Mouse (Mus musculus) stomach, embryonic 15.5 days (tissue): Measurements from ENCODE around the gene Csnk1g2. TPM values are rescaled to one million over a fixed set of nuclear protein-coding genes. Genes with fewer than 3 reads are reported as not detected.
A peak's percentile ranks its signal among the peaks of the same experiment; 100 is the strongest.

Source experiments
- ATAC-seq: fragments of 200-750 bp; cut with Nextera tagmentation; 2 replicates; pipeline ENCODE4 v1.8.0; 2017; ENCODE audit warnings: low read depth, moderate number of reproducible peaks, moderate TSS enrichment; ENCODE audit not compliant: insufficient read depth, low FRiP score
- H3K27ac ChIP-seq: fragments of 300-500 bp; sonication (generic); 2 replicates; pipeline ENCODE4 v1.5.1; 2015; ENCODE audit warnings: mild to moderate bottlenecking, inconsistent platforms
- H3K27me3 ChIP-seq: fragments of 300-500 bp; sonication (generic); replicated peaks from 2 replicates; pipeline ENCODE4 v1.6.1; 2015; ENCODE audit warnings: inconsistent platforms
- H3K36me3 ChIP-seq: fragments of 300-500 bp; sonication (generic); 2 replicates; pipeline ENCODE4 v1.6.1; 2015; ENCODE audit warnings: inconsistent platforms
- H3K4me1 ChIP-seq: fragments of 300-500 bp; sonication (generic); 2 replicates; pipeline ENCODE4 v1.6.1; 2015; ENCODE audit warnings: inconsistent platforms
- H3K4me2 ChIP-seq: fragments of 300-500 bp; sonication (generic); 2 replicates; pipeline ENCODE4 v1.6.1; 2015; ENCODE audit warnings: mild to moderate bottlenecking, inconsistent platforms
- H3K4me3 ChIP-seq: fragments of 300-500 bp; sonication (generic); replicated peaks from 2 replicates; pipeline ENCODE4 v1.5.1; 2015; ENCODE audit warnings: inconsistent platforms
- H3K9ac ChIP-seq: fragments of 300-500 bp; sonication (generic); 2 replicates; pipeline ENCODE4 v1.6.1; 2015; ENCODE audit warnings: inconsistent platforms
- H3K9me3 ChIP-seq: fragments of 300-500 bp; sonication (generic); 2 replicates; pipeline ENCODE4 v1.6.1; 2016; ENCODE audit warnings: inconsistent platforms
- WGBS: fragments of 180-500 bp; shearing (Covaris S2); methylation state at CpG from one replicate; pipeline ENCODE4 v1.1.7; 2015; 5-methylcytosine and 5-hydroxymethylcytosine counted together
- polyA plus RNA-seq: library from polyadenylated mRNA; unstranded; fragments of >200 nt; fragmentation: Nextera tagmentation; extraction: Ambion mirVana; gene quantifications from 2 replicates; pipeline ENCODE4 v1.2.1, GENCODE M21; 2015

Csnk1g2 gene
- polyA plus RNA-seq, 1 experiment from 2014 or later = 134 TPM

- H3K9ac ChIP-seq = no peak overlapping the region
- no peak overlapping the region for H3K4me2 ChIP-seq
- WGBS = 92% methylated on average over 4 of the region's 4 CpGs
- peaks cover 50% of the 10 kb centered on the region for H3K36me3 ChIP-seq
- no peak overlapping the region for H3K27ac ChIP-seq
- no peaks in the 10 kb centered on the region for H3K27me3 ChIP-seq
- no peak for ATAC-seq
- H3K4me1 ChIP-seq = peaks cover 41% of the 10 kb centered on the region
- H3K4me3 ChIP-seq = no peak overlapping the region
- no peaks in the 10 kb centered on the region for H3K9me3 ChIP-seq
These were observed 48.6 kb downstream of the Csnk1g2 start for GRCm38 (mm10) chr10:80671251-80671650.

DNA sequence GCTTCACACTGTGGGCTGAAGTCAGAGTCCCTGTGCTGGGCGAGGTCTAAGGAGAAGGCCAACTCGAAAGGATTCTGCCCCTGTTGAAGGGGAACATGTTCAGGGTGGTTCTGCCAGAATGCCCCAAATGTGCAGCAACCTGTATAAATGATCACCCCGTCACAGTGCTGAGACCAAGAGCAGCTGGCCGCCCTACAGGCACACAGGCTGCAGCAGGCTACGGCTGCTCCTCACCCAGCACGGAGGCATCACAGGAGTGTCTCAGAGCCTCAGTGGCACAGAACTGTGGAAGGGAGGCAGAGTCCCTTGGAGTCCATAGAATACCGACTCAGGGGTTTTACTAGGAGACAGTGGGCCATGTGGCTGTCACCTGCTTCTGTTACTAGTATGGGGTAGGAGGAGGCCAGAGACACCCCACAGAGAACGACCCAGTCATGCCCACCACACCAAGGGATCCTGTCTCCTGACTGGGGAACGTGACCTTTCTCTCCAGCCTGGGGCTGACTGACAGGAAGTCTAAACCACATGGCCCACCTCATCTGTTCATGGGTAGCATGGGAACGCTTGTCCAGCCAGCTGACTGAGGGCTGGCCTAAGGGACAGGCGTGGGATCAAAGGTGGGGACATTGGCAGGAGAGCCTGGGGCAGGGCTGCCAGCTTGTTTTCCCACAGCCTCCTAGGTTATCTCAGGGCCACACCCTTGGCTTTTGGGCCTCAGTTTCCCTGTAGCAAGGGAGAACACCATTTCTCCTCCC lies 49.5 kb downstream of the Csnk1g2 start:
- Histone ChIP-seq H3K4me1 (peaks cover 36% of the 10 kb centered on the region), H3K27ac (no peak overlapping the region), H3K27me3 (no peaks in the 10 kb centered on the region), H3K4me3 (no peak overlapping the region), H3K9ac (no peak overlapping the region), H3K4me2 (no peak overlapping the region), H3K9me3 (no peaks in the 10 kb centered on the region), H3K36me3 (peaks cover 41% of the 10 kb centered on the region)
- WGBS = 78% methylated on average over 11 of the region's 11 CpGs
- no peak for ATAC-seq

- Histone ChIP-seq H3K4me2 (peak overlapping the region; percentile 84), H3K27me3 (no peaks in the 10 kb centered on the region), H3K9ac (no peak overlapping the region; the same call in 1 of the 2 replicates), H3K4me1 (peaks cover 51% of the 10 kb centered on the region), H3K27ac (peak overlapping the region; percentile 79; the same call in 1 of the 2 replicates), H3K36me3 (peaks cover 28% of the 10 kb centered on the region), H3K4me3 (peak overlapping the region; percentile 77), H3K9me3 (no peaks in the 10 kb centered on the region)
- ATAC-seq = no peak
- WGBS = 79% methylated on average over 3 of the region's 3 CpGs
These were observed 51.1 kb downstream of the Csnk1g2 start for GRCm38 (mm10) chr10:80673690-80674089.

- peak overlapping the region; percentile 82; the same call in 1 of the 2 replicates for H3K9ac ChIP-seq
- WGBS = 43% methylated on average over 5 of the region's 5 CpGs
- H3K4me2 ChIP-seq = peak overlapping the region; percentile 84
- H3K4me1 ChIP-seq = peaks cover 57% of the 10 kb centered on the region
- H3K27ac ChIP-seq = peak overlapping the region; percentile 79
- peak overlapping the region; percentile 77 for H3K4me3 ChIP-seq
- no peaks in the 10 kb centered on the region for H3K9me3 ChIP-seq
- H3K27me3 ChIP-seq = no peaks in the 10 kb centered on the region
- no peak for ATAC-seq
- H3K36me3 ChIP-seq = peaks cover 23% of the 10 kb centered on the region
These were observed 51.6 kb downstream of the Csnk1g2 start for GRCm38 (mm10) chr10:80674161-80674711.

- Histone ChIP-seq H3K27me3 (no peaks in the 10 kb centered on the region), H3K9ac (peak overlapping the region; percentile 82), H3K4me2 (peak overlapping the region; percentile 84), H3K4me1 (peaks cover 63% of the 10 kb centered on the region), H3K36me3 (peaks cover 16% of the 10 kb centered on the region), H3K27ac (peak overlapping the region; percentile 79), H3K4me3 (peak overlapping the region; percentile 77), H3K9me3 (no peaks in the 10 kb centered on the region)
- no peak for ATAC-seq
- 7% methylated on average over 6 of the region's 6 CpGs for WGBS
These were observed 52.3 kb downstream of the Csnk1g2 start for GRCm38 (mm10) chr10:80674851-80675404.

GRCm38 (mm10) chr10:80675405-80676197 lies 53.0 kb downstream of the Csnk1g2 start:
- H3K9me3 ChIP-seq = no peaks in the 10 kb centered on the region
- peaks cover 63% of the 10 kb centered on the region for H3K4me1 ChIP-seq
- no peaks in the 10 kb centered on the region for H3K27me3 ChIP-seq
- H3K27ac ChIP-seq = peak overlapping the region; percentile 79
- ATAC-seq = no peak
- under 1% methylated on average over 46 of the region's 54 CpGs for WGBS
- peak overlapping the region; percentile 77 for H3K4me3 ChIP-seq
- peak overlapping the region; percentile 84 for H3K4me2 ChIP-seq
- peak overlapping the region; percentile 82 for H3K9ac ChIP-seq
- H3K36me3 ChIP-seq = peaks cover 9% of the 10 kb centered on the region

- Histone ChIP-seq H3K27ac (peak overlapping the region; percentile 99), H3K9me3 (no peaks in the 10 kb centered on the region), H3K4me1 (peaks cover 63% of the 10 kb centered on the region), H3K4me2 (peak overlapping the region; percentile 84), H3K9ac (peak overlapping the region; percentile 82), H3K4me3 (peak overlapping the region; percentile 77), H3K27me3 (no peaks in the 10 kb centered on the region), H3K36me3 (peaks cover 3% of the 10 kb centered on the region; the same call in 1 of the 2 replicates)
- whole genome bisulfite sequencing = under 1% methylated on average over 60 of the region's 78 CpGs
- peak; percentile 90 for ATAC-seq
These were observed 53.7 kb downstream of the Csnk1g2 start for GRCm38 (mm10) chr10:80676198-80676928.

GRCm38 (mm10) chr10:80677128-80677875 lies 54.7 kb downstream of the Csnk1g2 start:
- H3K4me1 ChIP-seq = peaks cover 60% of the 10 kb centered on the region
- ATAC-seq = no peak

GRCm38 (mm10) chr10:80677942-80678436 lies 55.4 kb downstream of the Csnk1g2 start, which contains the start of gene Mknk2:
Gene Mknk2 (minus strand): TSS chr10:80678112.
- no peaks in the 10 kb centered on the region for H3K9me3 ChIP-seq
- WGBS = 6% methylated on average over 8 of the region's 8 CpGs
- peak within 1 kb of the TSS; percentile 99 for H3K27ac ChIP-seq
- peak within 1 kb of the TSS; percentile 77 for H3K4me3 ChIP-seq
- ATAC-seq = peak; percentile 62
- no peaks in the 10 kb centered on the region for H3K36me3 ChIP-seq
- peak within 1 kb of the TSS; percentile 72 for H3K9ac ChIP-seq
- peaks cover 53% of the 10 kb centered on the region for H3K4me1 ChIP-seq
- H3K4me2 ChIP-seq = peak within 1 kb of the TSS; percentile 84
- no peaks in the 10 kb centered on the region for H3K27me3 ChIP-seq

More at GRCm38 (mm10) chr10:80677128-80677875, 54.7 kb downstream of the Csnk1g2 start:
- Histone ChIP-seq H3K9ac (peak overlapping the region; percentile 72), H3K4me2 (peak overlapping the region; percentile 84), H3K27me3 (no peaks in the 10 kb centered on the region), H3K27ac (peak overlapping the region; percentile 99), H3K36me3 (no peaks in the 10 kb centered on the region), H3K4me3 (peak overlapping the region; percentile 77), H3K9me3 (no peaks in the 10 kb centered on the region)
- 24% methylated on average over 9 of the region's 9 CpGs for WGBS

DNA sequence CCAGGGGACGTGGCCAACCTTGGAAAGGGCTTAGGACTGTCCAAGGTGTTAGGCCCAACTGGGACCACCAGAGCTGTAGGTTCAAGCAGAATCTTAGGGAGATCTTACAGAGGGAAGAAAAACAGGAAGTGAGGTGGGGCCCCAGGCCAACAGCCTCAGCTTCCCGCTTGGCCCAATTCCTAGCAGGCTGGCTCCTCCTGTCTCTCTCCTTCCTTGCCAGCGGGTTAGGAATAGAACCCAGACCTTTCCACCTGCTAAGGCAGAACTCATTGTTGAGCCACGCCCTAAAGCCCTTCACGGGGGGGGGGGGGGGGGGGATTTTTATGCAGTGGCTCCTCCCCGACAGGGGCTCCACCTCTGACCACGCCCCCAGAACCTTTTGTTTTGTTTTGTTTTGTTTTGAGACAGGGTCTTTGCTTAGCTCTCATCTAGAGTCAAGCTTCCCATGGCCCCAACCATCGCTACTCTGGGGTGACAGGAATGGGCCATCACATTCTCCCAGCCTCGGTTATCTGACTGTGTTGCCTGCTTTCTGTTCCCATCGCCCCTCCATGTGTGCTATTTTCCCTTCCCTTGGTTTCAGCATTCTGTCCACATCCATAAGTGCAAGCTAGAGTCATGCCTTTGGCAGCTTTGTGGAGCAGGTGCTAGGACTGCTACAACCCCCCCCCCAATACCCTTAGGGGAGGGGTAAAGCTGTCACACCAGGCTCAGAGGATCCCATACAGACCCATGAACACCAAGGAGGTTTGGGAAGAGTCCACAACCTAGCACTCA lies 56.2 kb downstream of the Csnk1g2 start:
- Histone ChIP-seq H3K27ac (peak overlapping the region; percentile 99), H3K9me3 (no peaks in the 10 kb centered on the region), H3K36me3 (peaks cover 7% of the 10 kb centered on the region; the same call in 1 of the 2 replicates), H3K4me1 (peaks cover 45% of the 10 kb centered on the region), H3K4me2 (peak overlapping the region; percentile 84), H3K27me3 (no peaks in the 10 kb centered on the region), H3K4me3 (no peak overlapping the region), H3K9ac (no peak overlapping the region)
- WGBS = 41% methylated on average over 10 of the region's 10 CpGs
- no peak for ATAC-seq
